Mouse (Mus musculus): ENCODE results near the gene Ppp1r10. TPM values are rescaled to one million over a fixed set of nuclear protein-coding genes. Genes with fewer than 3 reads are reported as not detected.

Gene Ppp1r10
- total RNA-seq, 2 experiments from 2014 or later: 62.1 to 68.3 TPM

- DNase-seq (ENCODE audit: low spot score in 2 of 2): peak in 1 of 2 experiments; percentile 43
- intact Hi-C loops (cut with DNase I): no loop called here
These were observed 18.3 kb upstream of the Ppp1r10 start for GRCm38 (mm10) chr17:35897644-35898573.

DNA sequence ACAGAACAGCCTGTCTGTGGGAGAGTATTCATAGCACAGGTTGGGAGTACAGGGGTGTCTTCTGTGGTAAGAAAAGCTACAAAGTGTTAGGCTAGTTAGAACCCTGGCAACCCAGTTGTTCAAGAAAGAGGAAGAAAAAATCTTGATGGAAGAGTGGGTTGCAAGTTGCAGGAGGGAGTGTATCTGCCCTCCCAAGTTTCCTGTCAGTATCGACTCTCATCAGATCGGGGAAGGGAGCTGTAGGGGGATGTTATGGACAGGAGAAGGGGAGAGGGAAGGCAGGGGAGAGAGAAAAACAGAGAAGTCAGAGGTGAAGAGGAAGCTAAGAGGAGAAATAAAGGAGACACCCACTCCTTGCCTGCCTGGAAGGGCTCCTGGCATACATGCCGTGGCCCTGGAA is 15.6 kb upstream of the Ppp1r10 start:
- DNase-seq (ENCODE audit: low spot score in 2 of 2): no peak
- intact Hi-C loops (cut with DNase I): no loop called here

DNA sequence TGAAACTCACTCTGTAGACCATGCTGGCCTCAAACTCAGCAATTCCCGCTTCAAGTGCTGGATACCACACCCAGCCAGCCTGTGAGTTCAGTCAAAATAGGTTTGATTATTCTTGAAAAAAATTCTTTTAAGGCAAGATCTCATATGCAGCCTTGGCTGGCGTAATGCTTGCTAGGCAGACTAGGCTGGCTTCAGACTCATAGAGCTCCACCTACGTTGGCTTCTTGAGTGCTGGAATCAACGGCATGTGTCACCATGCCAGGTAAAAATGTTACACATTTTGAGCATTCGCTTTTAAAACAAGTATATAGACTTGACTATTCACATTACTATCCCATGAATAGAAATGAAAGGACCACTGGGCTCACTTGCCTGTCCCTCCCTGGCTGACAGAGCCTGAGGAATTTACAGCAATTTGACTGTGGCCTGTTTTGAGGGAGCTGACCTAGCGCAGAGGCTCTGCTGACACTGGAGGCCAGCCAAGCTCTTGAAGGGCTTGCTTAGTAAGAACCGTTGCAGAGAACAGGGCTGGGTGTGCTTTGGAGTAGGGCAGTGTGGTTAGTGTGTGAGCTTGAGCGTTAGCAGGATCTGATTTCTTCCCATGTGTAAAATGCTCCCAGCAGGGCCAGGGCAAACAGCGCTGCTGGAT is 12.8 kb upstream of the Ppp1r10 start:
- intact Hi-C loops (cut with DNase I): no loop called here
- DNase-seq (ENCODE audit: low spot score in 2 of 2): no peak

DNA sequence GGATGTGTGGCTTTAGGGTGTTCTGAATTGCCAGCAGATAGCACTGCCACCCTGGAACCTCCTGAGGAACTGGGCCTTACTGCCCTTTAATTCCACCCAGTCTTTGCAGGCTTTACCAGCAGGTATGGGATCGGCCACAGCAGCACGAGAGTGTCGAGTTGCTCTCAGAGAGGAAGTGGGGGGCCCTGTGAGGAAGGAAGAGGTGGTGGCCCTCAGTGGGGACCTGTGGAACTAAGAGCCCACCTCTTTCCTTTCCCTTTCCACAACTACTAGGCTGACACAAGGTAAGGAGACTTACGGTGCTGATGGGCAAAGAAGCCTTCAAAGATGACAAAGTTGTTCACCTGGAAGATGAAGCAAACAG is 12.3 kb upstream of the Ppp1r10 start:
- no peak for DNase-seq (ENCODE audit: low spot score in 2 of 2)
- intact Hi-C loops (cut with DNase I): no loop called here

- no peak for DNase-seq (ENCODE audit: low spot score in 2 of 2)
- intact Hi-C loops (cut with DNase I): no loop called here
These were observed 10.6 kb upstream of the Ppp1r10 start for GRCm38 (mm10) chr17:35905587-35905986.

- intact Hi-C loops (cut with DNase I): no loop called here
- no peak for DNase-seq (ENCODE audit: low spot score in 2 of 2)
These were observed 8.6 kb upstream of the Ppp1r10 start for GRCm38 (mm10) chr17:35907609-35908008.

DNA sequence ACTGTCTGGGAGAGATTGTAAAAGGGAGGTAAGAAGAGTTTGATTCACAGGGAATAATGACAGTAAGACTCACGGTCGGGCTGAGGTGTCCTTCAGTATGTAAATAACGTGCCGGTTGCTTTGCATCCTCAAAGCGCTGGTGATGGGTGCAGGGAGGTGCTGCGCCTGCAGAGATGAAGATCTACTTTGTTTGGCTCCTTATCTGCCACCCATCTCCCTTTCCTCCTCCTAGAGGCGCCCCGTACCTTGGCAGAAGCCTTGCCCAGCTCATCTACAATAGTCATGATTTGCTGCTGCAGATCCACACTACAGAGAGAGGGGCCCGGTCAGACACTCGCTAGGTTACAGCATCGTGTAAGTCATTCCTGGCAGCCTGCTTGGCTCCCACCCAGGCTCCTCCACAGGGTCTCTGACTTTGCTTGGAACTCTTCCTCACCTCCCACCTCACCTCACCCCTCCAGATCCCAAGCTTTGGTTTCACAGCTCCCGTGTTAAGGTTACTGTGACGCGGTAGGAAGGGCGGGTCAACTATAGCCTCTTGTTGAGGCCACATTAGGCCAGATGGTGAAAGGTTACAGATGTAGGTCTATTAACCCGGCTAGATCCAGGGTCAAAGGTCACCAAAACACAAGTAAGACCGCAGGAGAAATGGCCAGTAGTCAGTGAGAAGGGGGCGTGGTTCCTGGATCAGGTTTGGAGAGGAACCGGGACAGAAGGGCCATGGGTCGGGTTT is 6.9 kb upstream of the Ppp1r10 start:
- intact Hi-C loops (cut with DNase I): no loop called here
- DNase-seq (ENCODE audit: low spot score in 2 of 2): no peak

- peak; percentile 94 to 96 for DNase-seq (ENCODE audit: low spot score in 2 of 2)
- intact Hi-C loops (cut with DNase I): no loop called here
These were observed 6.3 kb upstream of the Ppp1r10 start, which contains the start of gene Atat1 for GRCm38 (mm10) chr17:35909919-35910369. Gene Atat1 (minus strand): TSS chr17:35910075.

- intact Hi-C loops (cut with DNase I): no loop called here
- DNase-seq (ENCODE audit: low spot score in 2 of 2): no peak
These were observed 1.3 kb upstream of the Ppp1r10 start for GRCm38 (mm10) chr17:35914975-35915374.

GRCm38 (mm10) chr17:35915538-35916296 is 517 bp upstream of the Ppp1r10 start:
- intact Hi-C loops (cut with DNase I): loop anchor here (2.0 kb wide), 1 partner anchor 79 kb away; no protein-coding TSS in a partner anchor
- no peak for DNase-seq (ENCODE audit: low spot score in 2 of 2)

DNA sequence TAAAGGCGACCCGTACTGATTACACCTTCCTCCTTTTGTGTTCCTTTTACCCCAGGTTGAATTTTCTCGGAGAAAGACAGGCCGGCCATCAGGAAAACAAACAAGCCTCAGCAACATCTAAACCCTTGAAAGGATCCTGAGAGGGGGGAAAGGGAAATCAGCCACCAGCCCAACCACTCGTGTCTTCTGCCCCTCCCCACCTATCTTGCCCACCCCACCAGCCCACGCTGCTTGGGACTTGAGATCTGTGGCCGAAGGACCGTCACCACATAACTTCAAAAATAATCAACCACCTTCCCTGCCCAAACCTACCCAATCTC is 869 bp downstream of the Ppp1r10 start:
- intact Hi-C loops (cut with DNase I): loop anchor here (2.0 kb wide), 1 partner anchor 80 kb away; no protein-coding TSS in a partner anchor
- DNase-seq (ENCODE audit: low spot score in 2 of 2): no peak

GRCm38 (mm10) chr17:35917463-35918251 is 1.4 kb downstream of the Ppp1r10 start:
- DNase-seq (ENCODE audit: low spot score in 2 of 2): peak; percentile 63 to 95
- intact Hi-C loops (cut with DNase I): loop anchor here (2.0 kb wide), 1 partner anchor 81 kb away; no protein-coding TSS in a partner anchor

DNA sequence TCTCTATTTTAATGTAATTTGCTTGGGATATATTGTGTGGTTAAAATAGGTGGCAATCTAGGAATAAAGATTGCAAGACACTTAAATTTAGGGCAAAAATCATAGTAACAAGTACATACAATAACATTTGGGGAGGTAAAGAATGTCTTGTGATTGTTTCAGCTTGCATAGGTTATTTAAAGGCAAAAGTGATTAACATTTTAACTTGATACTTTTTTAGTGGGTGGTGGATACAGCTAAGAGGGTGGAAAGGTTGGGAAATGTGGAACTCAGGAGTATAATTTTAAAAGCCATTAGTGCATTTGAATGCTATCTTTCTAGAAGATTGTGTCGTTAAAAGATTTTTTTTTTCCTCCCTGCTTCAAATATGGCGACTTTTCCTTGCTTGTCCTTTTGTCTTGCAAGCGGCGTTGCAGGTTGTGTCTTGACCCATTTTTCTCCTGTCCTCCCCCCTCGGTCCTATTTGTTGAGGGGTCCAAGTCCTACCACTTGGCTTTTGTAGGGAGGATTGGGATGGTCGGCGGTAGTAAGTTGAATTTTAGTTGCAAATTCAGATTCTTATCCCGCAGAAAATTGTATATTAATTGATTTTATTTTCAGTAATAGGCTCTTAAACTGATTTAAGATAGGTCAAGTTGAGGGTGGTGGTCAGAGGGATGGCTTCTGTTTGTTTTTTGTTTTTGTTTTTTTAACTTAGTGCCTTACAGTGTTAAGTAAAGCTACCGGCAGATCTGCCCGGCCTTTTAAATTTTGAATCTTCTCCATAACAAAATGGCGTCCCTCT is 2.2 kb downstream of the Ppp1r10 start:
- DNase-seq (ENCODE audit: low spot score in 2 of 2): peak in 1 of 2 experiments; percentile 75

GRCm38 (mm10) chr17:35919060-35919715 is 3.0 kb downstream of the Ppp1r10 start:
- intact Hi-C loops (cut with DNase I): no loop called here
- peak; percentile 95 to 98 for DNase-seq (ENCODE audit: low spot score in 2 of 2)

More for the DNA sequence above, 2.2 kb downstream of the Ppp1r10 start:
- intact Hi-C loops (cut with DNase I): no loop called here

DNA sequence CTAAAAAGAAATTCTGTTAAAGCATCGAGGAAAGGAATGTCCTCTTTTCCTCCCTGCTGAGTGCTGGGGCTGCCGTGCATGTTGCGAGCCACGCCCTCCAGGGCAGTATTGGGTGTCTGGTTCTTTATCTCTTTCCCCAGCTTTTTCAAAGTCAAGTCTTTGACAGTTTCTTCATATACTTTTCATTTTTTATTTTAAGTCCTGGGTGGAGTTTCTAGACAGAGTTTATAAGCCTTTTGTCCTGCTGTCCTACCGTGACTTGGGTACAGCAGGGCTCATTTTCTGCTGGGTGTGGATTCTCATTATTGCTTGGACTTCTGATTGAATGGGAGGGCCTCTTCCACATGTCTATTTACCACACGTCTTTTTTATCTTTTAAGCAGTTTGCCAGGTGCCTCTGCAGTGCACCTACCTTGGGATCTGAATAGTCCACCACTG is 3.6 kb downstream of the Ppp1r10 start:
- intact Hi-C loops (cut with DNase I): loop anchor here (5.0 to 10.0 kb wide), 2 partner anchors 37 to 335 kb away; partner anchors contain the start of gene Rpp21
- no peak for DNase-seq (ENCODE audit: low spot score in 2 of 2)

- DNase-seq (ENCODE audit: low spot score in 2 of 2): no peak
- intact Hi-C loops (cut with DNase I): loop anchor here (5.0 to 10.0 kb wide), 2 partner anchors 37 to 334 kb away; partner anchors contain the start of gene Rpp21
These were observed 4.2 kb downstream of the Ppp1r10 start for GRCm38 (mm10) chr17:35920384-35920783.

Data from left cerebral cortex, postnatal 14 days (tissue).